Mouse (Mus musculus): ENCODE results near the gene Rapgef4.

DNA sequence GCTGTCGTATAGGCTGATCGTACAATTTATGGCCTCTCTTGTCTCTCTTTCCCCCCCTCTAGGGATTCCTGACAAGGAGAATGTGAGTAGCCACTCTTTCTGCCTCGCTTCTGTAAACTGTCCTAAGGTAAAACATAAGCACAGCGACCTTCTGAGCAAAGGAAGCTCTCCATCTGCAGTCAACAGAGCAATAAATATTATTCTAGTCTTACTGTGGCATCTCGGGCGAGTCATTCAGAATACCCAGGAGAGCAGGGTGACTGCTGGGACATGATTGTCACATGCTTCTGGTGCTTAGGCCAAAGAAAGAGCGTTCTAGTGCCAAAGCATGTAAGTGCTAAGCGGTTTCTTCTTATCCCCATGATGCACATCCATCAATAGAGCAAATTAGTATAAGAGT, 160.1 kb downstream of the Rapgef4 start:
- TF ChIP-seq CTCF (IDR thresholded peaks at IDR 0.05; ENCODE audit: borderline replicate concordance, control insufficient read depth, extremely low read depth, insufficient read depth, low read length, poor library complexity): no peak
- no peak for TF ChIP-seq POLR2A (IDR thresholded peaks at IDR 0.05; ENCODE audit: control insufficient read depth, extremely low read depth, insufficient read depth, low read length, poor library complexity)

Data from thymus, adult 2 months (tissue).